9 mouse cellular contexts compared by ENCODE assay signal in genomic region chr2:133614672-133615071, GRCm38 (mm10).
DNase-seq lines count a peak whose midpoint lies in the region; ATAC-seq and TF ChIP-seq lines count a peak whose summit lies in the region.
"Had no signal": no experiment of that assay in that cellular context is flagged by ENCODE, and none has a peak within 500 bp of the region (broad histone marks: within the 10 kb centered on the region; RNA-seq: fewer than 3 reads in every experiment).

No protein-coding gene starts in this region.

- DNase-seq in gastrocnemius, adult 18-20 months (ENCODE audit: low spot score) = peak; percentile 4
- no peak for DNase-seq in gastrocnemius, postnatal 36 days
- peak; percentile 26 for DNase-seq in c-Kit-positive CD71-positive TER-119-positive erythroid progenitor cells, embryonic 14.5 days (ENCODE audit: low spot score)
- peak; percentile 73 for DNase-seq in hindlimb bud, embryonic 11.5 days (ENCODE audit: extremely low spot score, low read depth, low spot score)
- DNase-seq in ovary, postnatal 14 days (ENCODE audit: low spot score) = no peak

- intact Hi-C loops in gastrocnemius, postnatal 36 days (cut with DNase I) = loop anchor here (5.0 kb wide), 1 partner anchor 108 kb away; no protein-coding TSS in a partner anchor

- peak; percentile 71 for TF ChIP-seq CTCF in E14TG2a.4 (conservative IDR thresholded peaks at IDR 0.05; ENCODE audit: low read length)

- no peaks in the 10 kb centered on the region for H3K36me3 ChIP-seq in E14TG2a.4 (ENCODE audit: insufficient read depth, low read length)
- H3K36me3 ChIP-seq: stomach, embryonic 15.5 days had no signal

- ATAC-seq in megakaryocyte, adult 5-6 weeks (ENCODE audit: poor library complexity, severe bottlenecking) = peak; percentile 88
- ATAC-seq in activated CD4-positive, CD25-positive, alpha-beta regulatory T cell, adult 4 months = no peak

- no peak overlapping the region for H3K4me3 ChIP-seq in E14TG2a.4 (replicated peaks; ENCODE audit: low read length)
- H3K4me3 ChIP-seq: stomach, embryonic 15.5 days had no signal

- H3K27me3 ChIP-seq in E14TG2a.4 (ENCODE audit: insufficient read depth, low read length) = no peaks in the 10 kb centered on the region
- H3K27me3 ChIP-seq: stomach, embryonic 15.5 days had no signal

- no peaks in the 10 kb centered on the region for H3K9me3 ChIP-seq in E14TG2a.4 (ENCODE audit: low read length)
- H3K9me3 ChIP-seq: stomach, embryonic 15.5 days had no signal

- no peaks in the 10 kb centered on the region for H3K4me1 ChIP-seq in E14TG2a.4 (replicated peaks; ENCODE audit: low read depth, low read length)
- H3K4me1 ChIP-seq: stomach, embryonic 15.5 days had no signal

Comparison
In these comparisons a context has a peak if more than half of its experiments do, and no peak if none do; other contexts are left out.
1. DNase-seq: peak in gastrocnemius, adult 18-20 months (single experiment), c-Kit-positive CD71-positive TER-119-positive erythroid progenitor cells, embryonic 14.5 days (single experiment) and hindlimb bud, embryonic 11.5 days (single experiment); none in gastrocnemius, postnatal 36 days (0 of 2) and ovary, postnatal 14 days (single experiment).